Mouse (Mus musculus) skeletal muscle tissue, adult 2 months (tissue): Measurements from ENCODE around the gene Nisch.

Experiments used
- DNase-seq: peaks from one replicate; pipeline ENCODE4 v3.0.0-alpha.2; 2012; ENCODE audit warnings: low read depth, low spot score

Gene Nisch

DNA sequence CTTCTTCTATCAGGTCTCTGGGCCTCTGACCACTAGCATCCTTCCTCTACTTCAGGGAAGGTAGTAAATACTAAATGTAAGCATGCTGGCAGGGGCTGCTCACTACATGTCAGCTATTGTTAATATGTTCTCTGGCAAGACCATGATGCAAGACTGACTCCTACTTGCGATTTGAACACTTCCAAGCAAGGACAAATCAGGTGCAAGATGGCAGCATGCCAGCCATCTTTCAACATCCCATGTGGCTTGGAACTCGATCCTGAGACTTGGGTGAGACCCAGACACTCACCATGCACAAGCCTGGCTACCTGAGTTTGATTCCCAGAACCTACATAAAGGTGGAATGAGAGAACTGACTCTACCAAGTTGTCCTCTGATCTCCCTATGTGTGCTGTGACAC, 24.8 kb downstream of the Nisch start:
- DNase-seq, result no peak

DNA sequence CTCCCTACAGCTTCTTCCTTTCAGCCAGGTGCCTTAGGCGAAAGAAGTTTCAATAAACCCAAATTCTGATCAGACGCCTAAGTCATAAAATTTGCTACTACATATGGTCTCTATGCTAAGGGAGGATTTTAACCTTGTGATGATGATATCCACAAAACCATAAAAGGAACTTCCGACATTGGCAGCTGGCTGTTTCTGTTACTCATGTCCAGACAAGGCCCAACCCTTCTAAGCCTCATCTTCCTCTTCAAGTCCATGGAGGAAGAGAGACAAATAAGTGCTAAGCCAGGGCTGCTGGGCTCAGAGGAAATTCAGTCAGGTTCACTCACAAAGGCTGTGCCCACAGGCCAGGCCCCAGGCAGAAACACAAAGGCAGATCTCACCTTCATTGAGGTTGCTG, 27.4 kb downstream of the Nisch start:
- DNase-seq, result no peak

DNA sequence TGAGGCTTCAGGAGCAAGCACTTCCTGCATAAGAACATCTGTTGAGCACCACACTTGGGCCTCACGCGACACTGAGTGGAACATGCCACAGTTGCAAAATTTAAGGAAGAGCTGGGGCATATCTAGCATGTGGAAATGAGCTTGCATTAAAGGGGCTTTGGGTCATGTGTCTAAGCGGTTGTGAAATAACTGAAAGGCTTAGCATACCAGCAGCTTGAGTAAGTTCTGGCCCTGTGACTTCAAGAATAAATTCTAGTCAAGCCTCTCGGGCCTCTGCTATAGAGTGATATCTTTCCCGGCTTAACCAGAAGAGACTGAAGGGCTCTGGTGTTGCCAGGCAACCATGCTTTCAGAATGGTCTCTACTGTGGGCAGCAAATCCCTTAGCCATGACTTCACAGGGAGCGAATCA, 28.0 kb downstream of the Nisch start:
- peak; percentile 65 for DNase-seq

DNA sequence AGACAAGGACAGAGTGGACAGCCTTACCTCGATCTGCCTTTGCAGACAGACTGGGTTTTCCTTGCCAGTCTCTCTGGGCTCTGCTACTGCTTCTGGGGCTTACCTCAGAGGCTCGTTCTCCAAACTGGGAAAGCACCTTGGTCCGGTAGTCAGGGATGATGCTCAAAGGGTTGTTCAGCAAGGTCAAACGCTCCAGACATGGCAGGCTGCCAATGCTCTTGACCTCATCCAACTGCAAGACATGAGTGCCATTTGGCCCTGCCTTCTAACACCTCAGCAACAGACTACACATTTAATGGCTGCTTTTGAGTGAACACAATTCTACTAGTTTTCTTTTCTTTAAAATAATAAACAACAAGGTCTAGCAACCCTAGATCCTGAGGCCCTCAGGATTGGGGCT, 30.1 kb downstream of the Nisch start:
- no peak for DNase-seq

DNA sequence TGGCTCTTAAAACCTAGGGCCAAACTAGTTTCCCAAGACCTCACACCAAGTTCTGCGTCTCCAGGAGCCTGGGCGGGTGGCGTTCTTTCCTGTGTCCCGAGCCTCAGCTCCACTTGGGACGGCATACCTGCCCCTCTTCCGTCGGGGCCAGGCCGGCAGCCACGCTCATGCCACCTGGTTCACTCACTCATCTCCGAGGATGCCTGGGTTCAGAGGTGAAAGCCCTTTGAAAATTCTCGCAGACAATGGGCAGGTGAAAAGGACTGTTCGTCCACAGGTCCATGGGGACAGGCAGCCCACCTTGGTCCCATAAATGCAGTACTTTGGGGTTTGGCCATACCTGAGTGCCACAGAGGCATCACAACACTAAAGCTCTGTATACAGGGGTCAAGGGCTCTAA, 32.6 kb downstream of the Nisch start:
- no peak for DNase-seq

DNA sequence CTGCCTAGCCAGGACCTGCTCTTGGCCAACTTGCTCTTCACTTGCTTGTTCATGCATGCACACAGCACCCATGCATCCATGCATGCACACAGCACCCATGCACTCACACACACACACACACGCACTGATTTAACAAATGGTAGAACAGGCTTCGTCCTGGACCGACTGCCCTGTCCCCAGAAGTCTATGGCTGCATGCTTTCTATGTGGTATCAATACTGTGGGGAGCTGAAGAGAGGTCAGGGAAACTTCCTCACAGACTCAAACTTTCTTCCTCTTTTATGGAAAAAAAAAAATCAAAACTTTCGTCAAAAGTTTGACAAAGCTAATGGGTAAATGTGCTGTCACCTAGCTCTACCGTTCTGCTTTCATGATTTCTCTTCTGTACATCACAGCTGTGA, 33.2 kb downstream of the Nisch start:
- no peak for DNase-seq

DNA sequence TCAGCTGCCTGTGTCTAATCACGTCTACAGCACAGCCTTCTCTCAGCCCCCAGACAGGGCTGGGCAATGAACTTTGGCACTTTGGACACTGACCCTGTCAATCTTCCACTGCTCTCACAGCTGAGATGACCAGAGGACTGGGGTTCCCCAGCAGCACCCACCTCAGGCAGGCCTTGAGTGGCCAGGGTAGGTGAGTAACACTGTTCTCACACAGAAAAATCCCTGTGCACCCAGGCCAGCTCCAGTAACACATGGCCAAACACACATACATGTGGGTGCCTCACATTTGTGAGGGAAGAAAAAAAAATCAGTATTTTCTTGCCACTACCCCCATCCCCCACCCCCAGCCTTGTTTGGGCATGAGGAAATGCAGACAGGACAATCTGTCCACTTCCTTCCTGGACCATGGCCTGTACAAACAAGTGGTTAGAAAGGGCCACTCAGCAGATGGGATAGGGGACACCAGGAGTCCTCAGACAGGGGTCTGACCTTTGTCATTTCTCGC, 33.9 kb downstream of the Nisch start:
- no peak for DNase-seq

DNA sequence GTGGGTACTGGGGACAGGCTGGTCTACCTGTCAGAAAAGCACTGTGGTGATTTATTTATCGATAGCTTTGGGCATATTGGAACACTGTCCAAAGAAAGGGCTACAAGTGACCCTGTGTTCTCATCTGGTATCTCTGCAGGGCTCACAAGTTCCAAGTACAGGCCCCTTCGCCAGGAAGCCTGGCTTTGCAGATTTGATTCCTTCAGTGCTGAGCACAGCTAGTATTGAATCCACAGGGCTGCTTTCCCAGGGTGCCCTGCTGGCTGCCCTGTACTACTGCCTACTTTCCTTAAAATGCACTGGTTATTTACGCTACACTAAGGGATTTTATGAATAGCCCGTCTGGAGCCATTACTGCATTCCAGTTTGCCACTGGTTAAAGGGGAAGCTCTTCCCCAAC, 35.2 kb downstream of the Nisch start:
- DNase-seq, result no peak

DNA sequence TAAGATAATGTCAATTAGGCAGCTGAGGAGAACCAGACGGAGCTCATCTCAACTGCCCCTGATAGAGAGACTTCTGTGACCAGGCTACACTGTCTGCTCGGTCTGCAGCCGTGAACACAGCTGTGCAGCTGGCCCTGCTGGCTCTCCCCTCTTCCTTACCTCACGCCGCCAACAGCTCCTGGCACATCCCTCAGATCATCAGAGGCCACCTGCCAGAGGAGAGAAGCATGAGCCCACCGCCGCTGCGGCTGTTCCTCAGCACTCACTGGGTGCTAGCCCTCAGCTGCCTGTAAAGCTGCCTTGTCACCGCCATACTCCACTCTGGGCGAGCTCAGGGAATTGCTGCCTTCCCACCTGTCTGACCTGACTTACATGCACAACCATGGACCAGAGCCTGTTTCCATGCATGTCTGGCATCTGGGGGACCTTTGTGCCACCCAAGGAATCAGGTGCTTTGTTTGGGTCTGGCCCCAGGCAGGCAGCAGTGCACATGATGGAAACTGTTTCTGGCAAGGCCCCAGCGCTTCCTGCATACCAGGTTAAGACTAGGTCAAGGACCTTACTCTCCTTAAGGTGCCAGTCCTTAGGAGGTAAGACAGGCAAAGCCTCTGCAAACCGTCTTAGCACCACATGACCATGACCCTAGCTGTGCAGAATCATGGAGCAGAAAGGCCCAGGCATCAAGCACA, 36.9 kb downstream of the Nisch start:
- peak; percentile 66 for DNase-seq

DNA sequence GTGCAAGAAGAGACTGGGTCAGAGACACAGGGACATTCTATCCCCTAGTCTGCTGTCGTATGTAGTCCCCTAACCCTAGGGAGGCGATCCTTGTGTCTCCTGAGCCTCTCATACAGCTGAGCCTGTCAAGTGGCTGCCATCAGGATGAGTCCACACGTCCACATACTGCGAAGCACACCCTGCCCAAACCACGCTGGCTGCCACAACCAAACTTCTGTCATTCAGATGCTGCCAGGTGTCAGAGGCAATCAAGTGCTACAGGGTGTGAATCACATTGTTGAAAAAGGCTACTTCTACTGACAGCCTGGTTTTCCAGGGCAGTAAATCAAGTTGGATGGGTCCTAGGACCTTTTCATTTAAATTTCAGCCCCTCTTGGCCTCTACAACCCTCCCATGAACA, 39.0 kb downstream of the Nisch start:
- no peak for DNase-seq

DNA sequence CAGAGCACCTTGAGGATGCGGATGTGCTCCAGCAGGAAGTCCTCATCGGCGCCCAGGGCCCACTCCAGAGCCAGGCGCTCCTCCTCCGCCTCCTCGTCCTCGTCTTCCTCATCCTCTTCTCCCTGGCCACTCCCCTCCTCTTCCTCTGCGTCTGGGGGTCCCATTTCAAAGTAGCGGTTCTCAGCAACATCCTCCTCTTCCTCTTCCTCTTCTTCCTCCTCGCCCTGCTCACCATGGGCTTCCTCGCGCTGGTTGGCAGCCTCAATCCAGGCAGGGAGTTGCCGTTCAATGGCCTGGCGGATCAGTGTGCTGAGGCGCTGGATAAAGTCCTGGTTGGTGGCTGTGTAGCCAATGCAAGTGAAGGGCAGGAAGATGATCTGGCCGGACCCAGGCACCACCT, 39.5 kb downstream of the Nisch start:
- DNase-seq, result no peak

DNA sequence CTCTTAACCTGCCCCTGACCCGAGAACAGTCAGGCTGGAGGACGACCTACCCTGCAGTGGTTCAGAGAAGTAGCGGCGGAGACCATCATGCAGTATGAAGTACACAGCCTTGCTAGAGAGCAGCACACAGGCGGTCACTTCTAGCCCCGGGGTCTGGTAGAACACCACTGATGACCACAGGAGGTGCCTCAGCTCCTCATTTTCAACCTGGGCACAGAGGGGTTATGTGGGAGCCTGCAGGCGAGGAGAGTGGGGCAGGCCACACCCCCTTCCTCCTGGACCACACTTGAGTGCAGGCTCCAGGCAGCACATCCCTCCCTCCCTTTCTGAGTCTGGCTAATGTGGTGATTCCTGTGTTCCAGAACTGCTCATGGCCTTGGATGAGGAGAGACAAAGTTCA, 43.2 kb downstream of the Nisch start:
- DNase-seq, result no peak

DNA sequence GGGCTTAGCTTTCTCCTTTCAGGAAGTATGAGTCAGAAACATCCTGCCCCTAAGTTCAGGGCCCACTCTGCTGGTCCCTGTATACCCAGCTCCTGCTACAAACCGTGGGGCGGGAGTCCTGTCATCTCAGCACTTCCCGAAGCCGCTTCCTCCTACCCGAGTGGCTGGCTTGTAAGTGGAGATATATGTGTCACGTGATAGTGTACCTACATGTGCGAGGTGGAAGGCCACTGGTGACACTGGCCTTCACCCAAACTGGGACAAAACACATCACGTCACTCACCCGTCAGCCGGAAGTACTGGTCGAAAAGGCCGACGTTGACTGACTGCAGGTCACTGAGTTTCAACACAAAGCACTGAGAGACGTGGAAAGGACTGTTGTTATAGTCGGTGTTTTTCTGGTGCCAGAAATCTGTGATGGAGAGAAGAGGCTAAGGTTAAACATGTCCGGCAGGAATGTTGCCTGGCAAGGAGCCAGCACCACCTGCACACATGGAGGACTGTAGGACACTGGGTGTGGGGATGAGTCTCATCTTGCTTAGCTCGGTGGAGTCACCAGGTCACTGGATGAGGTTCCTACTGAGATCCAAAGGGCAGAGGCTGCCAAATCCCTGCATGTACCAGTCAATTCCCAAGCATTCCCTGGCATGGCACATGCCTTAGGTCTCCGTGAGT, 43.8 kb downstream of the Nisch start:
- no peak for DNase-seq

DNA sequence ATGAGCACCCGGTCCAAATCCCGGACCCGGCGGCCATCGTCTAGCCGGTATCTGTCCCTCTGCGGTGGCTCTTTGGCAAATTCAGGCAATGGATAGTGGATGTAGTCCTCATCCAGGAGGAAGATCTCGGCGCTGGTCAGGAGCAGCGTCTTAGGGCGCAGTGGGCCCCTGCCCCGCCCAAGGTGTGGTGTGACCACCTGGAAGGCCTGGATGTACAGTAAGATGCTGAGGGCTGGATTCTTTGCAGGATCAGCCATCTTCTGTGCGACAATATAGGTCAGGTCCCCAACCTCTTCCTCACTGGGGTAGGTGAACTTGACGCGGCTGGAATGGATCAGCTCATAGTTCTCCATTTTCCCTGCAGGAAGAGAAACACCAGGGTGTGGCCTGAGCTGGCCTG, 44.9 kb downstream of the Nisch start:
- DNase-seq, result no peak

DNA sequence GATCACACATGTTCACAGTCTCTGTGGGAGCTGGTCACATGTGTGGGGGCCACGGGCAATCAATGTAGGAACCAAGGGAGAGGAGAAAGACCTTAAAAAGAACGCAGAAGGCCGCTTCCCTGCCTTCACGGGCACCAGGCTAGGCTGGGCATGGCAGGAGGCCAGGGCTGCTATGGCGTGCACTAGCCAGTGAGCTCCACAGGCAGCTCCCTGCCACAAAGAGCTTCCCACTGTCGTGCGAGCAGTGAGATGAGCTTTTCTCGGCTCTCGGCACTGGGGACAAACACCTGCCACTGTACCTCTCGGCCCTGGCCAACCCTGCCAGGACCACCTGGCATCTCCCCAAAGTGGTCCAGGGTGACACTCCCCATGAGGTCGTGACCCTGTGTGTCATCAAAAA, 45.4 kb downstream of the Nisch start:
- DNase-seq, result no peak

DNA sequence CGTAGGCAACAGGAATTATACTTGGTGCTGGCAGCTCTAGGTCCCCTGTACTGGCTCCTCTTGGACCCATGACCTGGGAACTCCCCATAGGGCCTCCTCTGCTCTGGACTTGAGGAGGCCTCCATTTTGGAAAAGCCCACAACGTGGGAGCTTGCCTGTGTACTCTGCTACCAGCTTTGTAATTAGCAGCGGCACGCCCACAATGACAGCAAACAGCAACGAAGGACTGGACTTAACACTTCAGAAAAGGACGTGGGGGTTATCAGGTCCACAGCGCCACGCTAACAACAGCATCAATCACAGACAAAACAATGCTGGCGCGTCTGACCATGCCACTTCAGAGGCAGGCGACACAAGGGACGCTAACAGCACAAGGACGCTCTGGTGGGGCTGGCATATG, 45.8 kb downstream of the Nisch start:
- DNase-seq, result no peak

DNA sequence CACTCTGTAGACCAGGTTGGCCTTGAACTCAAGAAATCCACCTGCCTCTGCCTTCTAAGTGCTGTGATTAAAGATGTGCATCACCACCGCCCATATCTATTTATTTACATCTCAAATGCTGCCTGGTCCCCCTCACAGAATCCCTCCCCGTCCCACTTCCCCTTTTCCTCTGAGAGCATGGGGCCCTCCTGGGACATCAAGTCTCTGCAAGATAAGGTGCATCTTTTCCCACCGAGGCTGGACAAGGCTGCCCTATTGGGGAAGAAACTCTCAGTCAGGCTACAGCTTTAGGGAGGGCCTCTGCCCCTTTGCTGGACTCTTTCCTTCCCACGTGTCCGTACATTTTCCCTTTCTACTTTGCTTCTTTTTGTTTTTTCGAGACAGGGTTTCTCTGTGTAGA, 47.2 kb downstream of the Nisch start:
- DNase-seq, result no peak

DNA sequence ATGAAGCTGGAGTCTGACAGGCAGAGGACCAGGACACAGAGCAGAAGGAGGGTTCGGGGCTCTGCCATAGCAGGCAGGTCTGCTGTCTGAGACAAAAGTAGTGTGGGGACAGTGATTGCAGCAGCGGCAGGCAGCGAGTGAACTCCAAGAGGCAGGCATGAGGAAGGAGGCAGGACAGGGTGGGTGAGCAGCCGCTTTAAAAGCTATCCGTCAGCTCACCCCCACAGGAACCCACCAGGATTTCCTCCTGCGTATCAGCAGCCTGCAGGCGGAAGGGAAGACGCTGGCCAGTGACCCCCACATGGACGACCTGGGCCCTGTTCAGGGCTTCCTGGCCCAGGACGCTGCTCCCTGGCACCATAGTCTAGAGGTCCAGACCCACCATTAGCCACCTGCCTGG, 48.3 kb downstream of the Nisch start, which contains the start of gene Stab1:
TSS of gene Stab1 (minus strand) at position 217 of the 400 bp plus-strand sequence.
- DNase-seq, result peak; percentile 36

DNA sequence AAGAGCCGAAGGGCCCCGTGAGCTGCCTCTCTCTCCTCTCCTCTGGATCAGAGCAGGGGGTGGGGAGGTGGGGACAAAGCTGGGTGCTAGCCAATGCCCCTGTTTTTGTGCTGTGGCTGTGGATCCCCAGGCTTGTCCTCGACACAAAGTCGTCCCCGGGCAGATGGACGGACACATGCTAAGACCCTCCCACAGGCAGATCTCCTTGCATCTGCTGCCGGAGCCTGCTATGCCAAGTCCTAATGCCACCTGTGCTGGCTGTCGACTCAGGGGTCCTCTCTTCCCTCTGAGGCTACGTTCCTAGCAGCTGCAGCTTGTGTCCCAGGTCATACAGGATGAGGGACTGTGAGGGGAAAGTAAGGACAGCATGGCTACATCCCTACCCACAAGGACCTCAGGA, 49.9 kb downstream of the Nisch start:
- no peak for DNase-seq

DNA sequence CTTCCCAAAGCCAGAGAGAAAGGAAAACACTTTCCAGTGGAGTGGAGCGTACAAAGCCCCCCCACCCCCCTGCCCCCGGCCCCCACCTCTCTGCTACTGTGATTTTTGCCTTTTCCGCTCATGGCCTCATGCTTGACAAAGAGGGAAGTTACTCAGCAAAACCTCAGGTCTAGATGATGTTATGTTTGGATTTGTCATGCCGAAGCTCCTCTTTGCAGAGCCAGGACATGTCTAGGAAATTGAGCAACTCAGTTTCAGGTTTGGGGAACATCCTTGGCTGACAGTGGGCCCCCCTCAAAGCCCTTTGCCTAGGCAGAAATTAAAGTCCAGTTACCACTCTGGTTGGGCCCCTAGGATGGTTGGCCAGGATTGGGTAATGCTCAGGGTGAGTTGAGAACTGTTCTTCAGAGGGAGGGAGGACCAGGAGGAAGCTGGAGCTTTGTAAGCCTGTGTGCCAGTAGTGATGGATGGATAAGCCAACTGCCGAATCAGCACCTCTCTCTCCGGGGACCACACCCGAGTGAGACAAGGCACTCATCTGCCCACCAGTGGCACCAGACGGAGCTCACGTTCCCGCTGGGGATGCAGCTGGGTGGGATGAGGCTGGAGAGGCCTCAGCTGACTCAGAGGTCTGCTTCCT, 50.6 kb downstream of the Nisch start:
- no peak for DNase-seq

DNA sequence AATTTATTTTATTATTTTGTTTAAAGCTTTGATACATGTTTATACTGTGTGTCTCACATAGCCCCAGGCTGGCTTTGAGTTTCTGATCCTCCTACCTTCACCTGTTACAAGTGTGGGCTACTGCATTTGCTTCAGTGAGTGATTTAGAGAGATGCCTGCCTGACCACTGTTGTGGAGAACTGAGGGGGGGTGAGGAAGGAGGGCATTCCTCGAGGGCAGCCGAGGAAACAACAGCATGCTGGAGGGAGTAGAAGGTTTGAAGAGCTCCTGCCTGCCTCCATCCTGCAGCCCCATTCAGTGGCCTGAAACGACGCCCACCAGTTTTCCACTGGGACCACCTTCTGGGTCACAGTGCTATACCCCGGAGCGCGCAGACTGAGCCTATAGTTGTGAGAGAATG, 51.3 kb downstream of the Nisch start:
- DNase-seq, result no peak

DNA sequence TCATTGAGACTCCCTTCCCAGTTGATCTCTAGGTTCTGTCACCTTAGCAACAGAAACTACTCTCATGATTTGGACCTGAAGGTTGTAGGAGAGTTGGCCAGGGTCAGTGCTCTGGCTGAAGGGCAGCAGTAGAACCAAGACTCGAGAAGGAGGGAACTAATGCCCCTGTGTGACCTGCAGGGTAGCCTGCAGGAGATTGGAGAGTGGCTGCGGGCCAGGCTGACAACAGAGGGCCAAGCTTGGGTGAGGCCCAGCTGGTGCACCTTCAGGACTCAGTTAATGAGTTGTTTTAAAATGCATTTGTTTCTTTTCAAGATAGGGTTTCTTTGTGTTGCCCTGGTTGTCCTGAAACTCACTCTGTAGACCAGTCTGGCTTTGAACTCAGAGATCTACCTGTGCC, 51.7 kb downstream of the Nisch start:
- DNase-seq, result no peak

DNA sequence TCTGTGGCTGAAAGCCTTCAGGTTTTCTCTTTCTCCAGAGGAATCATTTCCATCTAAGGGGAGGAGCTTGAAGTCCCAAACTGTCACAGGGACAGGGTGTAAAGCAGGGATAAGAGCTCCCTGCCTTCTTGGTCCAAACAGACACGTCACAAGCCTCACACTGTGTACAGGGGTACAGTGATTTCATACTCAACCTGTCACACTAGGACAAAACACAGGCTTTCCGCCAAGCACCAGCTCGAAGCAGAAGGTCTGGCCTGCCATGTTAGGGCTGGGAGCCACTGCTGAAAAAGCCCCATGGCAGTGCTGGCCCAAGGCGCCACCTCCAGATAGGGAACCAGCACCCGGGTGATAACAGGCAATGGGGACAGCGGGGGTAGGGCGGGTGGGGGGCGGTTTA, 52.7 kb downstream of the Nisch start:
- DNase-seq, result no peak
